Mouse (Mus musculus) heart, postnatal 0 days (tissue): ENCODE data around the gene Megf11. TPM values are rescaled to one million over a fixed set of nuclear protein-coding genes. Genes with fewer than 3 reads are reported as not detected.

Experiments
- ATAC-seq: fragments of 200-750 bp; cut with Nextera tagmentation; 2 replicates; pipeline ENCODE4 v1.8.0; 2017; ENCODE audit warnings: low read depth, moderate number of reproducible peaks, moderate library complexity; ENCODE audit not compliant: insufficient read depth
- DNase-seq: peaks from one replicate; pipeline ENCODE4 v3.0.0-alpha.2; 2016; ENCODE audit warnings: low spot score
- H3K27ac ChIP-seq: fragments of 300-500 bp; sonication (generic); 2 replicates; pipeline ENCODE4 v1.5.1; 2014; ENCODE audit warnings: low read depth, mild to moderate bottlenecking
- H3K27me3 ChIP-seq: fragments of 300-500 bp; sonication (generic); 2 replicates; pipeline ENCODE4 v1.6.1; 2014; ENCODE audit warnings: low read length, mixed read lengths; ENCODE audit not compliant: control insufficient read depth, insufficient read depth
- H3K36me3 ChIP-seq: fragments of 300-500 bp; sonication (generic); replicated peaks from 2 replicates; pipeline ENCODE4 v1.6.1; 2014; ENCODE audit warnings: low read length, mixed read lengths; ENCODE audit not compliant: control insufficient read depth, insufficient read depth
- H3K4me1 ChIP-seq: fragments of 300-500 bp; sonication (generic); 2 replicates; pipeline ENCODE4 v1.6.1; 2014; ENCODE audit warnings: antibody characterized with exemption; ENCODE audit not compliant: control insufficient read depth, insufficient read depth
- H3K4me2 ChIP-seq: fragments of 300-500 bp; sonication (generic); 2 replicates; pipeline ENCODE4 v1.6.1; 2014; ENCODE audit warnings: low read depth, mild to moderate bottlenecking, low read length, moderate library complexity
- H3K4me3 ChIP-seq: fragments of 300-500 bp; sonication (generic); 2 replicates; pipeline ENCODE4 v1.5.1; 2014; ENCODE audit warnings: low read depth, low read length
- H3K9ac ChIP-seq: fragments of 300-500 bp; sonication (generic); replicated peaks from 2 replicates; pipeline ENCODE4 v1.6.1; 2014; ENCODE audit warnings: low read depth, low read length, mixed read lengths
- H3K9me3 ChIP-seq: fragments of 300-500 bp; sonication (generic); replicated peaks from 2 replicates; pipeline ENCODE4 v1.6.1; 2016; ENCODE audit warnings: low read length; ENCODE audit not compliant: control insufficient read depth
- CTCF ChIP-seq: IDR thresholded peaks from 2 replicates; pipeline ENCODE4 v1.5.1; 2016; ENCODE audit warnings: antibody characterized with exemption, control low read depth, low read depth
- EP300 ChIP-seq: IDR thresholded peaks from 2 replicates; pipeline ENCODE4 v1.6.1; 2016; ENCODE audit warnings: antibody characterized with exemption, low read depth
- WGBS: fragments of 180-500 bp; shearing (Covaris S2); extraction: QIAGEN DNeasy Blood & Tissue Kit; methylation state at CpG from one replicate; pipeline ENCODE4 v1.1.7; 2014; 5-methylcytosine and 5-hydroxymethylcytosine counted together
- polyA plus RNA-seq: library from polyadenylated mRNA; unstranded; fragments of >200 nt; fragmentation: Nextera tagmentation; extraction: Ambion mirVana; gene quantifications from 2 replicates; pipeline ENCODE4 v1.2.1, GENCODE M21; 2015
- total RNA-seq: library from RNA; depleted of rRNA; stranded (reverse); fragments of >200 nt; gene quantifications from 2 replicates; pipeline ENCODE4 v1.2.3, GENCODE M21; 2014; ENCODE audit warnings: low replicate concordance

The Megf11 gene
- total and polyA plus RNA-seq, 2 experiments from 2014 or later, result 0.18 to 0.23 TPM

DNA sequence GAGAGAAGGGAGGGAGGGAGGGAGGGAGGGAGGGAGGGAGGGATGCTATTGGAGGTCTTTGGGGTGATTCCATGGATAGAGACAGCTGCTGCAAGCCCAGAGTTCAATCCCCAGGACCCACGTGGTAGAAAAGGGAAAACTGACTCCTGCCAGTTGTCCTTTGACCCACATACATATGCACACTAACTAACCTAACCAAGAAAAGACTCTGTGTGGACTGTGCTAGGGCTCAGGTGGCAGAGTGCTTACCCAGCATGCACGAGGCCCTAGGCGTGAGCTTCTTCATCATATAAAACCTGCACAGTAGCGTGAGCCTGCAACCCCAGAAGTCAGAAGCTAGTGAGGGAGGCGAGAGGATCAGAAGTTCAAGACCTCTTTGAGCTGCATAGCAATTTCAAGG lies 182.1 kb downstream of the Megf11 start:
- no peak overlapping the region for H3K9ac ChIP-seq
- H3K4me2 ChIP-seq, result no peak overlapping the region
- 0 out of 2 replicates have a peak, but pooled peaks cover 8% of the 10 kb centered on the region for H3K27me3 ChIP-seq
- no peaks in the 10 kb centered on the region for H3K9me3 ChIP-seq
- 77% methylated on average over 5 of the region's 5 CpGs for WGBS
- no peaks in the 10 kb centered on the region for H3K36me3 ChIP-seq
- H3K4me1 ChIP-seq, result no peaks in the 10 kb centered on the region
- TF ChIP-seq CTCF, result no peak
- TF ChIP-seq EP300, result no peak
- H3K27ac ChIP-seq, result no peak overlapping the region
- DNase-seq (no peak), ATAC-seq (no peak)
- H3K4me3 ChIP-seq, result no peak overlapping the region

DNA sequence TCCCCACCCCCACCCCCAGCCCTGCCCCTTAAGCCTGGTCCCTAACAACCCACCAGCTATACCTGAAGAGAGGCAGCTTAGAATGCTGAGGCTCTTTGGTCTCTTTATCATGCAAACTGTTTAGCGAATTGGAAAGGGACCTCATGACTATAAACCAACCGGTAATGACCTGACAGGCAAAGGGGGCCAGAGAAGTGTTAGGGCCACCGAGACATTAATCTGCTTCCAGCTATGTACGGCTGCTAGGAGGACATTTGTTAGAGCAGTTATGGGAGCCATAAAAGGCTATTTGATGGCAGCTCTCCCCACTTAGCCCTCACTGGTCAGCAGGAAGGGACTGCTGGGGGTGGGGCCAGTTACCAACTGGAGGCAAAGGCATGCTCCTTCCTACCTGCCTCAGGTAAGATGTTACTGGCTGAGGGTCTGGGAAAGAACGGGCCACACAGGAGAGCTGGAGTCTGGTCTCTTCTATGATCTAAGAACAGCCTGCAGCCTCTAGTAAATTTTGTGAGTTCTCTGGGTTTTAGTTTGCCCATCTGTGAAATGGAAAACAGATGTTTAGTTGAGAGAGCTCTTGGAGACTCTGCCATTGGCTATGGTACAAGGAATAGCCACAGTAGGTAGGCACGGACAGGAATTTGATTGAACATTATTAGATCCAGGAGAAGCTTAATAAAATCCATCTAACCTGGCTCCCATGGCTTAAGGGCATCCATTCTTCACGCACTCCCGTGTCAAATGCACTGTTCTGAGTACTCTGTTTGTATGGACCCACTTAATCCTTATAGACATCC lies 183.2 kb downstream of the Megf11 start:
- ATAC-seq, result no peak
- H3K36me3 ChIP-seq, result no peaks in the 10 kb centered on the region
- no peak overlapping the region for H3K4me2 ChIP-seq
- TF ChIP-seq CTCF (no peak), EP300 (no peak)
- H3K9me3 ChIP-seq, result no peaks in the 10 kb centered on the region
- H3K4me3 ChIP-seq, result no peak overlapping the region
- no peak for DNase-seq
- H3K27ac ChIP-seq, result no peak overlapping the region
- H3K27me3 ChIP-seq, result 0 out of 2 replicates have a peak, but pooled peaks cover 8% of the 10 kb centered on the region
- WGBS, result 68% methylated on average over 8 of the region's 8 CpGs
- H3K9ac ChIP-seq, result no peak overlapping the region
- no peaks in the 10 kb centered on the region for H3K4me1 ChIP-seq

DNA sequence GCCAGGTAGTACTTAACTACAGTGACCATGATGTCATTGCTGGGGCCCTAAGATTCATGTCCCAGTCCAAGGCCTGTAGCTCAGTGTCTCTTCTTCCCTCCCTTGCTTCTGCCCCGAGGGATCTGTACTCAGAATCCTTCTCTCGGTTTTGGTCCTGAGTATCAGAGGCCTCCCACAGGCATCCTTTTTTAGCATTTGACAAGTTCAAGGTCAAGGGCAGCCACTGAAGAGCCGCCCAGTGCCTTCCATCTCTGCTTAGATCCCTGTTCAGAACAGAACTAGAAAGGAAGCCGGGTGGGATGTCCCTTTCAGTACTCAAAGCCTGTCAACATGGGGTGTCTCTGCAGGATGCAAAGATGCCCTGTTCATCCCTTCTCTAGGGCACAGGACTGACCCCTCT lies 185.0 kb downstream of the Megf11 start:
- Histone ChIP-seq H3K27me3 (0 out of 2 replicates have a peak, but pooled peaks cover 8% of the 10 kb centered on the region), H3K4me3 (no peak overlapping the region), H3K36me3 (no peaks in the 10 kb centered on the region), H3K27ac (no peak overlapping the region), H3K4me2 (no peak overlapping the region), H3K9me3 (no peaks in the 10 kb centered on the region), H3K4me1 (no peaks in the 10 kb centered on the region), H3K9ac (no peak overlapping the region)
- no peak for TF ChIP-seq CTCF
- no peak for TF ChIP-seq EP300
- ATAC-seq (no peak), DNase-seq (no peak)
- 39% methylated on average over 4 of the region's 4 CpGs for WGBS

DNA sequence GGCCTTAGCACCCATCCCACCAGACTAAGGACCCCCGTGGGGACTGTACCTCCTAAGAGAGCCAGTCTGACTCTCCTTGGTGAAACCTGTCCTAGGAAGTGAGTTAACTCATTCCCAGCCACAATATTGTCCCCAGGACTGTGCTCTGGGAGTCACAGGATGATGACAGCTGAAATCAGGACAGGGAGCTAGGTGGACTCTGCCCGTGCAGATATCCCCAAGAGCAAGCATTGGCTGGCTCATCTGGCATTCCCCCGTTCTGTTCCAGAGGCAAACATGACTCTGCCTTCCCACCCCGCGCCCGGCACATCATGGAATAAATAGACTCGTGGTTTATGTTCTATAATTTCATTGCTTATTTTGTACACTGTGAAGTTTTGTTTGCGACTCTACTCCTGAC lies 185.7 kb downstream of the Megf11 start:
- Histone ChIP-seq H3K4me2 (no peak overlapping the region), H3K9ac (no peak overlapping the region), H3K9me3 (no peaks in the 10 kb centered on the region), H3K4me1 (no peaks in the 10 kb centered on the region), H3K27ac (no peak overlapping the region), H3K4me3 (no peak overlapping the region), H3K27me3 (0 out of 2 replicates have a peak, but pooled peaks cover 8% of the 10 kb centered on the region), H3K36me3 (no peaks in the 10 kb centered on the region)
- ATAC-seq (no peak), DNase-seq (no peak)
- WGBS, result 83% methylated on average over 8 of the region's 8 CpGs
- TF ChIP-seq EP300 (no peak), CTCF (no peak)

DNA sequence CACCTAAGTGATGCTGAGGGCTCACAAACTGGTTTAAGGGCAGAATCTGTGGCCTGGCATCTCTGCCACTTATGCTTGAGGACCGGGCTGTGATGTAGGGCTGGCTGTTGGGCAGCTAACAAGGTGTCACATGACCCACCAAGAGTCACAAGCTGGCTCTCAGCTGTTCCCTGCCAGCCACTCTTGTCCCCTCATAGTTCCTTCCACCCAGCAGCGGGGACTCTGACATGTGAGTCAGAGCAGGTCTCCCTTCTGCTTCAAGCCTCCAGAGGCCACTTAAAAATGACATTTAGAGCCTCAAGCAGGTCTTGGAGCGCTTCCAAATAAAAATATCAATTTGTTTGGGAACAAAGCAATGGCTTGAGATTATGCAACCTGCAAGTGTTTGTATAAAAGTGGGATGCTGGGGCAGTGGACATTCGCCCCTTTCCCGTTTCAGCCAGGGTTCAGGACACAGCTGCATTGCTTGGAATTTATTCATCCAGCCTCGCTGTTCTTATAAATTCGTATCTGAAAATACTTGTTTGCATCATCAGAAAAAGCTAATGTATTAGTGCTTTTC lies 187.3 kb downstream of the Megf11 start:
- Histone ChIP-seq H3K4me1 (no peaks in the 10 kb centered on the region), H3K27ac (no peak overlapping the region), H3K4me3 (no peak overlapping the region), H3K9me3 (no peaks in the 10 kb centered on the region), H3K36me3 (no peaks in the 10 kb centered on the region), H3K27me3 (0 out of 2 replicates have a peak, but pooled peaks cover 3% of the 10 kb centered on the region), H3K9ac (no peak overlapping the region), H3K4me2 (no peak overlapping the region)
- WGBS, result 40% methylated on average over 7 of the region's 7 CpGs
- ATAC-seq (peak; percentile 96), DNase-seq (peak; percentile 66)
- TF ChIP-seq EP300, result no peak
- no peak for TF ChIP-seq CTCF
